Mouse (Mus musculus): ENCODE data around the gene Lzts2. TPM values are rescaled to one million over a fixed set of nuclear protein-coding genes. Genes with fewer than 3 reads are reported as not detected.
A peak's percentile ranks its signal among the peaks of the same experiment; 100 is the strongest.

Gene Lzts2
- polyA plus RNA-seq (2015; fragmentation: Nextera tagmentation; extraction: Ambion mirVana), result 14.8 and 18.7 TPM in 2 replicates

DNA sequence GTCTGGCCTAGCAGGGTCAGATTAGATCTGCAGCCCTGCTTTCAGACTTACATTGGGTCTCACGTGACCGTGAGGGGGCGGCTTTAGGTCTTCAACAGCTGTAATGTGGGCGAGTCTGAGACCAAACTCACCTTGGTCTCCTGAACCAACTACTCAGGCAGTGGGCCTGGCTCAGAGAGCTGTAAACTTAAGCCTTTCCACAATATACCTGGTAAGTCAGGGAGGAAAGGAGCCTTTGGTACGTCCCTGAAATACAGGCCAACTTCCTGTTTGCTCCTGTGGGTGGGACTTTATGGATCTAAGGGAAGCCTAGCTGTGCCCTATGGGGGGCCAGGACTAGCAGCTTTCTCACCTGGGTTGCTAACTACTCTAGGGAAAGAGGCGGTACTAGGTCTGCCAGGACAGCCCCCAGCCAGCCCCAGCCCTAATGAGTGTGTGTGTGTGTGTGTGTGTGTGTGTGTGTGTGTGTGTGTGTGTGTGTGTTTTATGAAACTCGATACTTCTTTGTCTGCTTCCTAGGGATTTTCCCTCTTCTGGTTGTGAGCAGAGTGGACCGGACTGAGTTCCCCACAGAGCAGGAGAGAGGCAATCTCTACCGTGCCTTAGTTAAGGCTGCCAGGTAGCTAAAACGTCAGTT, at the start of gene Lzts2:
Gene Lzts2 (plus strand): TSS at position 80 of the 637 bp plus-strand sequence.
- 18% methylated on average over 10 of the region's 10 CpGs for WGBS
- Histone ChIP-seq H3K36me3 (ENCODE audit: control insufficient read depth, insufficient read depth, low read length) (peaks cover 15% of the 10 kb centered on the region), H3K9ac (ENCODE audit: low read depth, low read length) (peak within 1 kb of the TSS; percentile 37), H3K27ac (ENCODE audit: low read depth, low read length) (no peak within 1 kb of the TSS), H3K27me3 (replicated peaks; ENCODE audit: control insufficient read depth, insufficient read depth, low read length) (no peaks in the 10 kb centered on the region), H3K4me2 (ENCODE audit: low read length) (peak within 1 kb of the TSS; percentile 78), H3K4me1 (ENCODE audit: control insufficient read depth, insufficient read depth, low read depth, low read length) (peaks cover 41% of the 10 kb centered on the region), H3K4me3 (ENCODE audit: low read length) (peak within 1 kb of the TSS; percentile 37), H3K9me3 (ENCODE audit: control insufficient read depth, low read length) (no peaks in the 10 kb centered on the region)
- ATAC-seq, result no peak

DNA sequence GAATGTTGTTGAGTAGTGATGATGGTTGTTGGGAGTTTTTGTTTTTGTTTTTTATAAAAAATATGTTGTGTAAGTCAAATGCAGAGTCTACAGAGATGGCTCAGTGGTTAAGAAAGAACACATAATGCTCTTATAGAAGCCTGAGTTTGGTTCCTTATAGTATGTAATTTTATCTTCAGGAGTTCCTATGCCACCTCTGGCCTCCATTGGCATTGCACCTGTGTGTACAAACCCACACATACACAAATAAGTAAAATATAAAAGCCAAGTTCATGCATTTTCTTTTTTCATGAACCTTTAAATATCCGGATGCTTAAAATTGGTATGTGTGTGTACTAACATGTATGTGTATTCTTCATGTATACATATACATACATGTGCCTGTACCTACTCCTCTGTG, 48.2 kb upstream of the Lzts2 start:
- no peaks in the 10 kb centered on the region for H3K4me1 ChIP-seq (ENCODE audit: control insufficient read depth, insufficient read depth, low read depth, low read length)
- no peak overlapping the region for H3K27ac ChIP-seq (ENCODE audit: low read depth, low read length)
- no peak overlapping the region for H3K9ac ChIP-seq (ENCODE audit: low read depth, low read length)
- H3K27me3 ChIP-seq (replicated peaks; ENCODE audit: control insufficient read depth, insufficient read depth, low read length), result no peaks in the 10 kb centered on the region
- 98% methylated on average over 1 of the region's 1 CpGs for WGBS
- H3K4me2 ChIP-seq (ENCODE audit: low read length), result no peak overlapping the region
- H3K4me3 ChIP-seq (ENCODE audit: low read length), result no peak overlapping the region
- peaks cover 52% of the 10 kb centered on the region for H3K36me3 ChIP-seq (ENCODE audit: control insufficient read depth, insufficient read depth, low read length)
- ATAC-seq, result no peak
- no peaks in the 10 kb centered on the region for H3K9me3 ChIP-seq (ENCODE audit: control insufficient read depth, low read length)

DNA sequence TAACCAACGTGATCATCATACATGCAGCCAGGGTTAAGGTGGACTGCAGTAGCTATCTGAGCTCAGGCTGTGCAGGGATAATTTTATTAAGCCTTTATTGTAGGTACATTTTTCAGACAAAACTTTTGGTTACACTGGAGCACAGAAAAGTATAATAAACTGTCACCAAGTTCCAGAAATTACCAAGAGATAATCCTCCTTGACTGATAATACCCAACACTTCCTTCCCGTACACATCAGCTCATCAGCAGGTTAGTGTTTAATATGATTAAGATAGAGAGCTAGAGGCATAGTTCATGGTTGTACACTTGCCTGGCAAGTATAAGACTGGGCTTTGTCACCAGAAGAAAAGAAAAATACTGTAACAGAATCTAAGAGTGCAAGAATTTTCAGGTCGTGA, 45.9 kb upstream of the Lzts2 start:
- 95% methylated on average over 3 of the region's 3 CpGs for WGBS
- ATAC-seq, result no peak
- H3K4me2 ChIP-seq (ENCODE audit: low read length), result no peak overlapping the region
- H3K4me3 ChIP-seq (ENCODE audit: low read length), result no peak overlapping the region
- no peak overlapping the region for H3K27ac ChIP-seq (ENCODE audit: low read depth, low read length)
- no peaks in the 10 kb centered on the region for H3K9me3 ChIP-seq (ENCODE audit: control insufficient read depth, low read length)
- no peaks in the 10 kb centered on the region for H3K27me3 ChIP-seq (replicated peaks; ENCODE audit: control insufficient read depth, insufficient read depth, low read length)
- H3K4me1 ChIP-seq (ENCODE audit: control insufficient read depth, insufficient read depth, low read depth, low read length), result no peaks in the 10 kb centered on the region
- peaks cover 60% of the 10 kb centered on the region for H3K36me3 ChIP-seq (ENCODE audit: control insufficient read depth, insufficient read depth, low read length)
- H3K9ac ChIP-seq (ENCODE audit: low read depth, low read length), result no peak overlapping the region

DNA sequence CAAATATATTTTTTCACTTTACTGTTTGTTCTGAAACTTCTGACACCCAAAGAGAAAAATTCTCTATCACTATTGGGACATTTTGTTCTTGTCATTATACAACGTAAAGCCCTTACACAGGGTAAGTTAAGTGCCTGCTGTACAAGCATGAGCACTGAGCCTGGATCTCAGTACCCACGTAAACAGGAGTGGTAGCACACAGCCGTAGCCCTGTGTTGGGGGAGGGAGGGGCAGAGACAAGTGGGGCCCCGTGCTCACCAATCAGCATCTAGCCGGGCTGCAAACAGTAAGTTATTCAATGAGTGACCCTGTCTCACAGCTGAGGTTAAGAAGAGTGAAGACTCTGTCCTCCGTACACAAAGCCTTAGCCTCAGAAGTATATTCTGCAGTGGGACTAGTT, 37.6 kb upstream of the Lzts2 start:
- Histone ChIP-seq H3K27ac (ENCODE audit: low read depth, low read length) (no peak overlapping the region), H3K27me3 (replicated peaks; ENCODE audit: control insufficient read depth, insufficient read depth, low read length) (no peaks in the 10 kb centered on the region), H3K9me3 (ENCODE audit: control insufficient read depth, low read length) (no peaks in the 10 kb centered on the region), H3K9ac (ENCODE audit: low read depth, low read length) (no peak overlapping the region), H3K36me3 (ENCODE audit: control insufficient read depth, insufficient read depth, low read length) (peaks cover 57% of the 10 kb centered on the region), H3K4me1 (ENCODE audit: control insufficient read depth, insufficient read depth, low read depth, low read length) (no peaks in the 10 kb centered on the region), H3K4me2 (ENCODE audit: low read length) (no peak overlapping the region), H3K4me3 (ENCODE audit: low read length) (no peak overlapping the region)
- ATAC-seq, result no peak
- WGBS, result 80% methylated on average over 6 of the region's 6 CpGs

DNA sequence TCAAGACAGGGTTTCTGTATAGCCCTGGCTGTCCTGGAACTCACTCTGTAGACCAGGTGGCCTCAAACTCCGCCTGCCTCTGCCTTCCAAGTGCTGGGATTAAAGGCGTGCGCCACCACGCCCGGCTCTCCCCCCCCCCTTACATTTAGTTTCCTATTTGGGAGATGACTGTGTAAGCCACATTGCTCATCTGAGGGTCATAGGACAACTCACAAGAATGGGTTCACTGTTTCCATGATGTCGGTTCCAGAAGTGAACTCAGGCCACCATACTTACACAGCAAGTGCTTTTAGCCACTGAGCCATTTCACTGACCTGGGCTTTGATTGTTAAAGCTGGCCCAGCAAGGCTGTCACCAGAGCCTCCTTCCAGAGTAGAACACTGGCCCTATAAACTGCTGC, 37.1 kb upstream of the Lzts2 start:
- no peak overlapping the region for H3K4me2 ChIP-seq (ENCODE audit: low read length)
- H3K27ac ChIP-seq (ENCODE audit: low read depth, low read length), result no peak overlapping the region
- ATAC-seq, result no peak
- no peak overlapping the region for H3K9ac ChIP-seq (ENCODE audit: low read depth, low read length)
- no peak overlapping the region for H3K4me3 ChIP-seq (ENCODE audit: low read length)
- no peaks in the 10 kb centered on the region for H3K27me3 ChIP-seq (replicated peaks; ENCODE audit: control insufficient read depth, insufficient read depth, low read length)
- WGBS, result 93% methylated on average over 6 of the region's 6 CpGs
- H3K36me3 ChIP-seq (ENCODE audit: control insufficient read depth, insufficient read depth, low read length), result peaks cover 56% of the 10 kb centered on the region
- no peaks in the 10 kb centered on the region for H3K4me1 ChIP-seq (ENCODE audit: control insufficient read depth, insufficient read depth, low read depth, low read length)
- no peaks in the 10 kb centered on the region for H3K9me3 ChIP-seq (ENCODE audit: control insufficient read depth, low read length)

DNA sequence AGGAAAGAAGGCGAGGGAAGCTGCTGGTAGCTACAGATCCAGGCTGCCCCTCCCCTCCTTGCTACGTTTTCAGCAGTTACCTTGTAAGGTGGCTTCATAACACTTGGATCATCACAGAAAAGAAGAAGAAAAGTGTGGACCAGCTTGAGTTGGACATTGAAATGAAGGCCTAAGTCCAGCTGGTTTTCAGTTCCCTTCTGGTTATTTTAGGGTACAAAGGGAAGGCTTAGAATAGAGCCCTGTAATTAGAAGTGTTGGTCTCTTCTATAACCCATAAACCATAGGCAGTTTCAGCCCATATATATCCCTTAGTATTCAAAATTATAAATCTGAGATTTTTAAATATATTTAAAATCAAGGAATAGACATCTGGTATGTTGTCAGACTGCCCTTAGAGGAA, 33.4 kb upstream of the Lzts2 start:
- no peak overlapping the region for H3K9ac ChIP-seq (ENCODE audit: low read depth, low read length)
- WGBS, result 80% methylated on average over 2 of the region's 2 CpGs
- no peak for ATAC-seq

DNA sequence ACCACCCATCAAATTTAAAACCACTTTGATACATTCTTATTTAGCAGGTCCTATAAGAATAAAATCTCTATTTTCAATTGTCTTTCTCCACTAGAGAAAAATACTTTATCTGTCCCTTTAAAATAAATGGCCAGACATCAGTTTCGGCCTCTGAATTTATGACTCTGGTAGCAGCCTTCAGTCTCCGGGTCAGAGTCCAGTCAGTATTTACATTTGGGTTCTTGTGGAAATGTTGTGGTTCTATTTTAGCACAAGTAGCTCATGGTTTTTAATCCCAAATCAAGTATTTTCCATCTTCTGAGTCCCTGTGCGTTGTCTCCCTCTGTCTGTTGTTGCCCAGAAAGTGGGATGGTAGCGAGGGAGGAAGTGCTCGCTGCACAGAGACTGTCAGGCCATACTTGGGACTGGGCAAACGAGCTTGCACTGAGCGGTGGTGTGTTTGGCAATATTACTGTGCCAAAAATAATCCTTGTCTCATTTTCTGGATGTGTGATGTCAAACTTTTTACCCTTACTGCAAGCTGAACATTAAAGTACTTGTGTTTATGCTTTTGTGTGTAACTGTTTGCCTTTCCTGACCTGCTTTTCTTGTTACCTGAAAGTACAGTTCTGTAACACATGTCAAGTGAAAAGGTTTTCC, 31.6 kb upstream of the Lzts2 start:
- Histone ChIP-seq H3K9me3 (ENCODE audit: control insufficient read depth, low read length) (no peaks in the 10 kb centered on the region), H3K27ac (ENCODE audit: low read depth, low read length) (no peak overlapping the region), H3K27me3 (replicated peaks; ENCODE audit: control insufficient read depth, insufficient read depth, low read length) (no peaks in the 10 kb centered on the region), H3K9ac (ENCODE audit: low read depth, low read length) (no peak overlapping the region), H3K4me3 (ENCODE audit: low read length) (no peak overlapping the region), H3K36me3 (ENCODE audit: control insufficient read depth, insufficient read depth, low read length) (peaks cover 11% of the 10 kb centered on the region), H3K4me1 (ENCODE audit: control insufficient read depth, insufficient read depth, low read depth, low read length) (no peaks in the 10 kb centered on the region), H3K4me2 (ENCODE audit: low read length) (no peak overlapping the region)
- no peak for ATAC-seq
- WGBS, result 85% methylated on average over 7 of the region's 7 CpGs

More for the DNA sequence above, 33.4 kb upstream of the Lzts2 start:
- no peaks in the 10 kb centered on the region for H3K27me3 ChIP-seq (replicated peaks; ENCODE audit: control insufficient read depth, insufficient read depth, low read length)
- no peak overlapping the region for H3K4me2 ChIP-seq (ENCODE audit: low read length)
- H3K36me3 ChIP-seq (ENCODE audit: control insufficient read depth, insufficient read depth, low read length), result peaks cover 28% of the 10 kb centered on the region
- H3K9me3 ChIP-seq (ENCODE audit: control insufficient read depth, low read length), result no peaks in the 10 kb centered on the region
- no peak overlapping the region for H3K27ac ChIP-seq (ENCODE audit: low read depth, low read length)
- no peak overlapping the region for H3K4me3 ChIP-seq (ENCODE audit: low read length)
- H3K4me1 ChIP-seq (ENCODE audit: control insufficient read depth, insufficient read depth, low read depth, low read length), result no peaks in the 10 kb centered on the region

DNA sequence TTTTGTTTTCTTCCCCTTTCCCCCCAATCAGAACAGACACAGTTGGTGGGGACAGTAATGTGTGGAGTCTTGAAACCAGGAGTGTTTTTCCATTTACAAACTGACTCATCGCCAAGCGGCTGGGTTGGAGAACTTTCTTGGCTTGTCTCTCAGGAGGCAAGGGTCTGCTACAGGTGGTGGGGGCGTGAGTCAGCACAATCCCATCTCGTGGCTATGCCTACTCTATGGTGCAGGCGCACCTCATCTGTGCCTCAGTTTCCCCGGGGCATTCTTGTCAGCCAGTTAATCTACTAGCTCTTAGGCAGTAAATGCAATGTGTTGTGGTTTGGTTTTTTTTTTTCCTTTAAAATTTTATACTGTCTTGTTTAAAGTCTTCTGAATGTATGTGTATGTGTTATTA, 30.8 kb upstream of the Lzts2 start:
- no peak overlapping the region for H3K9ac ChIP-seq (ENCODE audit: low read depth, low read length)
- no peaks in the 10 kb centered on the region for H3K9me3 ChIP-seq (ENCODE audit: control insufficient read depth, low read length)
- WGBS, result 92% methylated on average over 6 of the region's 6 CpGs
- no peak overlapping the region for H3K4me3 ChIP-seq (ENCODE audit: low read length)
- no peak overlapping the region for H3K27ac ChIP-seq (ENCODE audit: low read depth, low read length)
- H3K4me2 ChIP-seq (ENCODE audit: low read length), result no peak overlapping the region
- H3K27me3 ChIP-seq (replicated peaks; ENCODE audit: control insufficient read depth, insufficient read depth, low read length), result no peaks in the 10 kb centered on the region
- no peak for ATAC-seq
- no peaks in the 10 kb centered on the region for H3K4me1 ChIP-seq (ENCODE audit: control insufficient read depth, insufficient read depth, low read depth, low read length)
- H3K36me3 ChIP-seq (ENCODE audit: control insufficient read depth, insufficient read depth, low read length), result peaks cover 9% of the 10 kb centered on the region

DNA sequence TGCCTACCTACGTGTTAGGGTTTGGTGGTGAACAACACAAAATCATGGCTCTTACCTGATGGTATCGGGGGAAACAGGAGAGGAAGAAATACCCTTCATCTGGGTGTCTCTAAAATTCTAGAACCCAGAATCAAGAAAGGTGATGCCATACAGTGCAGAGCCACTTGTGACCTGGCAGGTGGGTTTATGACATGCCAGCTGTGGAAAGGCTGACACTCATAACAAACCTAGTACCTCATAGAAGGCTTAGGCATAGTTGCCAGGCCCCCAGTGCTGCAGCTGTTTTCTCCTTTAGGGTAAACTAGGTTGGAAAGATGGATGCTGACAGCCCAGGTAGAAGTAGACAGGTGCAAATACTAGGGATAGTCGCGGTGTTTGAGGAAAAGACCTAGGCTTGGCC, 29.8 kb upstream of the Lzts2 start:
- ATAC-seq, result no peak
- no peaks in the 10 kb centered on the region for H3K9me3 ChIP-seq (ENCODE audit: control insufficient read depth, low read length)
- H3K4me2 ChIP-seq (ENCODE audit: low read length), result no peak overlapping the region
- no peak overlapping the region for H3K9ac ChIP-seq (ENCODE audit: low read depth, low read length)
- H3K27me3 ChIP-seq (replicated peaks; ENCODE audit: control insufficient read depth, insufficient read depth, low read length), result no peaks in the 10 kb centered on the region
- peaks cover 6% of the 10 kb centered on the region for H3K36me3 ChIP-seq (ENCODE audit: control insufficient read depth, insufficient read depth, low read length)
- H3K27ac ChIP-seq (ENCODE audit: low read depth, low read length), result no peak overlapping the region
- H3K4me1 ChIP-seq (ENCODE audit: control insufficient read depth, insufficient read depth, low read depth, low read length), result no peaks in the 10 kb centered on the region
- H3K4me3 ChIP-seq (ENCODE audit: low read length), result no peak overlapping the region
- 96% methylated on average over 4 of the region's 4 CpGs for WGBS
